Mouse (Mus musculus): ENCODE measurements around the gene Zscan22. TPM values are rescaled to one million over a fixed set of nuclear protein-coding genes. Genes with fewer than 3 reads are reported as not detected.
"Not testable (repeated sequence)": the region's sequence is repeated elsewhere in the genome, so short reads cannot be mapped to it uniquely, and the experiment has no call there.

The Zscan22 gene
- polyA plus RNA-seq, 1 experiment from 2014 or later, result 4.7 TPM

GRCm38 (mm10) chr7:12910181-12910668, 12.6 kb downstream of the Zscan22 start:
- WGBS, result 8% methylated on average over 19 of the region's 19 CpGs
- DNase-seq (ENCODE audit: low spot score) (peak; percentile 87), ATAC-seq (peak; percentile 88)
- peak overlapping the region; percentile 48 for H3K4me3 ChIP-seq (ENCODE audit: low read depth, low read length)
- peak overlapping the region; percentile 64 for H3K4me2 ChIP-seq (replicated peaks; ENCODE audit: low read depth, low read length)
- no peaks in the 10 kb centered on the region for H3K9me3 ChIP-seq (ENCODE audit: low read length)
- H3K36me3 ChIP-seq (ENCODE audit: insufficient read depth, low read length), result peaks cover 5% of the 10 kb centered on the region; the same call in 1 of the 2 replicates
- no peaks in the 10 kb centered on the region; the same call in 1 of the 2 replicates for H3K4me1 ChIP-seq (ENCODE audit: insufficient read depth, low read depth, low read length)
- no peaks in the 10 kb centered on the region for H3K27me3 ChIP-seq (replicated peaks; ENCODE audit: insufficient read depth, low read length)
- H3K9ac ChIP-seq (replicated peaks; ENCODE audit: low read depth), result peak overlapping the region; percentile 54
- H3K27ac ChIP-seq (ENCODE audit: low read length), result peak overlapping the region; percentile 93
- no peak for TF ChIP-seq EP300 (IDR thresholded peaks at IDR 0.05)
- TF ChIP-seq CTCF (IDR thresholded peaks at IDR 0.05), result no peak

- peak; percentile 65 for DNase-seq (ENCODE audit: low spot score)
- H3K4me2 ChIP-seq (replicated peaks; ENCODE audit: low read depth, low read length), result no peak overlapping the region
- no peak for ATAC-seq
These were observed 15.9 kb downstream of the Zscan22 start for GRCm38 (mm10) chr7:12913556-12913955.

GRCm38 (mm10) chr7:12920495-12920894, 22.9 kb downstream of the Zscan22 start:
- not testable (repeated sequence) for H3K4me2 ChIP-seq (replicated peaks; ENCODE audit: low read depth, low read length); H3K27ac ChIP-seq (ENCODE audit: low read length); DNase-seq (ENCODE audit: low spot score); ATAC-seq; H3K9ac ChIP-seq (replicated peaks; ENCODE audit: low read depth); H3K27me3 ChIP-seq (replicated peaks; ENCODE audit: insufficient read depth, low read length); H3K9me3 ChIP-seq (ENCODE audit: low read length); H3K4me1 ChIP-seq (ENCODE audit: insufficient read depth, low read depth, low read length); H3K4me3 ChIP-seq (ENCODE audit: low read depth, low read length)
- 83% methylated on average over 7 of the region's 8 CpGs for WGBS
- peaks cover 15% of the 10 kb centered on the region; the same call in 1 of the 2 replicates for H3K36me3 ChIP-seq (ENCODE audit: insufficient read depth, low read length)

More at GRCm38 (mm10) chr7:12913556-12913955, 15.9 kb downstream of the Zscan22 start:
- H3K36me3 ChIP-seq (ENCODE audit: insufficient read depth, low read length), result no peaks in the 10 kb centered on the region
- no peaks in the 10 kb centered on the region; the same call in 1 of the 2 replicates for H3K4me1 ChIP-seq (ENCODE audit: insufficient read depth, low read depth, low read length)
- TF ChIP-seq EP300 (IDR thresholded peaks at IDR 0.05), result no peak
- TF ChIP-seq CTCF (IDR thresholded peaks at IDR 0.05), result peak; percentile 70
- H3K9me3 ChIP-seq (ENCODE audit: low read length), result no peaks in the 10 kb centered on the region
- H3K9ac ChIP-seq (replicated peaks; ENCODE audit: low read depth), result no peak overlapping the region
- H3K27me3 ChIP-seq (replicated peaks; ENCODE audit: insufficient read depth, low read length), result no peaks in the 10 kb centered on the region
- no peak overlapping the region for H3K4me3 ChIP-seq (ENCODE audit: low read depth, low read length)
- no peak overlapping the region for H3K27ac ChIP-seq (ENCODE audit: low read length)

- Histone ChIP-seq H3K9ac (replicated peaks; ENCODE audit: low read depth) (peak overlapping the region; percentile 37), H3K4me2 (replicated peaks; ENCODE audit: low read depth, low read length) (peak overlapping the region; percentile 60), H3K36me3 (ENCODE audit: insufficient read depth, low read length) (peaks cover 22% of the 10 kb centered on the region; the same call in 1 of the 2 replicates), H3K4me3 (ENCODE audit: low read depth, low read length) (peak overlapping the region; percentile 72), H3K4me1 (ENCODE audit: insufficient read depth, low read depth, low read length) (peaks cover 8% of the 10 kb centered on the region; the same call in 1 of the 2 replicates), H3K9me3 (ENCODE audit: low read length) (no peaks in the 10 kb centered on the region), H3K27ac (ENCODE audit: low read length) (peak overlapping the region; percentile 95), H3K27me3 (replicated peaks; ENCODE audit: insufficient read depth, low read length) (no peaks in the 10 kb centered on the region)
- 0% methylated on average over 3 of the region's 3 CpGs for WGBS
- peak; percentile 64 for DNase-seq (ENCODE audit: low spot score)
- 0 out of 2 replicates have a peak, but pooled peaks have one; percentile 9 for ATAC-seq
- TF ChIP-seq EP300 (IDR thresholded peaks at IDR 0.05), result no peak
- no peak for TF ChIP-seq CTCF (IDR thresholded peaks at IDR 0.05)
These were observed 23.7 kb downstream of the Zscan22 start for GRCm38 (mm10) chr7:12921318-12921704.

DNA sequence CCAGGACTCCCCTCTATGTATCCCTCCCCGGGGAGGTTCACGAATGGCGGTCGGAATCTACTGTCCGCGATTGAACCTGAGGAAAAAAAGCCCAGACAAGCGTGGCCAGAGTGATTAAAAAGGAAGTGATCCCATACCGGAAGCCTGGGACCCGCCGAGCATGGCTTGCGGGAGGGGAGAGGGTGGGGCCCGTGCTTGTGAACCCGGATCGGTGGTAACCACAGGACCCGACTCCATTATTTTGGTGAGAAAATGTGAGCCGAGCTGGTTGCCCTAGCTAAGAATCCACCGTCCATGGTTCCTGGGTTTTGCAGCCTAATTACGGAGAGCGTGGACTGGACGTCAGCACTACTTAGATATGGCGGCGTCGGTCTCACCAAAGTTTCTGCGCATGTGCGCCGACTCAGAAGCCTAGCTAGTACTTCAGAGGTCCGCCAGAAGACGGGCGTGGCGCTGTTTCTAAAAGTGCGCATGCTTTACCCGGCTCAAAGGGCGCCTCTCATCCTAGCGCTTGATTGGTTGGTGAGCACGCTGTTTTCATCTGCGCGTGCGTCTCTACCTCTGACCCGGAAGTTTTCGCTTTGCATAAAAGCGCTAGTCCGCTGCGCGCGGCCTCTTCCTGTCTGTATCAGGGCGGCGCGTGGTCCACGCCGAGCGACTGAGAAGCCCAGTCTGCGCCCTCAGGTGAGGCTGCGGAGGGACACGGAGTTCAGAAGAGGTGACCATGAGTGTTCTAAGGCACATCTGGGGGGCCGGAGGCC, 24.3 kb downstream of the Zscan22 start, which contains the start of gene Rps5:
Gene Rps5 (plus strand): TSS at position 586 of the 761 bp plus-strand sequence.
- DNase-seq (ENCODE audit: low spot score) (peak; percentile 100), ATAC-seq (peak; percentile 99)
- Histone ChIP-seq H3K27me3 (replicated peaks; ENCODE audit: insufficient read depth, low read length) (no peaks in the 10 kb centered on the region), H3K27ac (ENCODE audit: low read length) (peak within 1 kb of the TSS; percentile 95), H3K9ac (replicated peaks; ENCODE audit: low read depth) (peak within 1 kb of the TSS; percentile 88), H3K36me3 (ENCODE audit: insufficient read depth, low read length) (peaks cover 26% of the 10 kb centered on the region; the same call in 1 of the 2 replicates), H3K4me3 (ENCODE audit: low read depth, low read length) (peak within 1 kb of the TSS; percentile 72), H3K9me3 (ENCODE audit: low read length) (no peaks in the 10 kb centered on the region), H3K4me2 (replicated peaks; ENCODE audit: low read depth, low read length) (peak within 1 kb of the TSS; percentile 63), H3K4me1 (ENCODE audit: insufficient read depth, low read depth, low read length) (peaks cover 8% of the 10 kb centered on the region; the same call in 1 of the 2 replicates)
- under 1% methylated on average over 55 of the region's 55 CpGs for WGBS
- TF ChIP-seq CTCF (IDR thresholded peaks at IDR 0.05) (peak; percentile 86), EP300 (IDR thresholded peaks at IDR 0.05) (peak; percentile 52)

- Histone ChIP-seq H3K27me3 (replicated peaks; ENCODE audit: insufficient read depth, low read length) (no peaks in the 10 kb centered on the region), H3K4me2 (replicated peaks; ENCODE audit: low read depth, low read length) (peak overlapping the region; percentile 63), H3K36me3 (ENCODE audit: insufficient read depth, low read length) (peaks cover 26% of the 10 kb centered on the region; the same call in 1 of the 2 replicates), H3K9ac (replicated peaks; ENCODE audit: low read depth) (peak overlapping the region; percentile 88), H3K27ac (ENCODE audit: low read length) (peak overlapping the region; percentile 16; the same call in 1 of the 2 replicates), H3K4me3 (ENCODE audit: low read depth, low read length) (peak overlapping the region; percentile 72), H3K9me3 (ENCODE audit: low read length) (no peaks in the 10 kb centered on the region), H3K4me1 (ENCODE audit: insufficient read depth, low read depth, low read length) (peaks cover 8% of the 10 kb centered on the region; the same call in 1 of the 2 replicates)
- WGBS, result 2% methylated on average over 8 of the region's 8 CpGs
- no peak for TF ChIP-seq CTCF (IDR thresholded peaks at IDR 0.05)
- TF ChIP-seq EP300 (IDR thresholded peaks at IDR 0.05), result no peak
- no peak for ATAC-seq
- no peak for DNase-seq (ENCODE audit: low spot score)
These were observed 25.1 kb downstream of the Zscan22 start for GRCm38 (mm10) chr7:12922729-12923128.
